Mouse (Mus musculus) splenic B cell, adult 2 months (primary cell): ENCODE measurements around the gene Tas2r115.
"Not testable (repeated sequence)": the region's sequence is repeated elsewhere in the genome, so short reads cannot be mapped to it uniquely, and the experiment has no call there.

Experiments used
- DNase-seq: peaks from one replicate; pipeline ENCODE4 v3.0.0-alpha.2; 2011; ENCODE audit warnings: low read depth, low spot score
- H3K27me3 ChIP-seq: 2 replicates; pipeline ENCODE4 v1.6.1; 2012; ENCODE audit warnings: mild to moderate bottlenecking, low read length, moderate library complexity, mixed read lengths; ENCODE audit not compliant: control insufficient read depth, poor library complexity, insufficient read depth, severe bottlenecking
- H3K36me3 ChIP-seq: 2 replicates; pipeline ENCODE4 v1.6.1; 2012; ENCODE audit warnings: mild to moderate bottlenecking, low read length, moderate library complexity, mixed read lengths; ENCODE audit not compliant: control insufficient read depth, poor library complexity, insufficient read depth, severe bottlenecking

The Tas2r115 gene

GRCm38 (mm10) chr6:132737935-132738334 is at the start of gene Tas2r115:
Gene Tas2r115, minus strand, starts transcription at chr6:132738035.
- DNase-seq, result no peak
- no peaks in the 10 kb centered on the region for H3K27me3 ChIP-seq
- H3K36me3 ChIP-seq, result no peaks in the 10 kb centered on the region

- Histone ChIP-seq H3K27me3 (no peaks in the 10 kb centered on the region), H3K36me3 (no peaks in the 10 kb centered on the region)
- no peak for DNase-seq
Observed at GRCm38 (mm10) chr6:132778062-132778461, 40.2 kb upstream of the Tas2r115 start, which contains the start of gene Tas2r136. Gene Tas2r136, minus strand, starts transcription at chr6:132778162.

- Histone ChIP-seq H3K36me3 (no peaks in the 10 kb centered on the region), H3K27me3 (no peaks in the 10 kb centered on the region)
- DNase-seq, result no peak
Observed at GRCm38 (mm10) chr6:132761831-132762230, 24.0 kb upstream of the Tas2r115 start, which contains the start of gene Tas2r102. Gene Tas2r102, plus strand, starts transcription at chr6:132762131.

- no peak for DNase-seq
- H3K27me3 ChIP-seq, result no peaks in the 10 kb centered on the region
- no peaks in the 10 kb centered on the region for H3K36me3 ChIP-seq
Observed at GRCm38 (mm10) chr6:132754430-132754829, 16.6 kb upstream of the Tas2r115 start, which contains the start of gene Tas2r124. Gene Tas2r124, plus strand, starts transcription at chr6:132754730.

- no peak for DNase-seq
- no peaks in the 10 kb centered on the region for H3K27me3 ChIP-seq
- no peaks in the 10 kb centered on the region for H3K36me3 ChIP-seq
Observed at GRCm38 (mm10) chr6:132750206-132750605, 12.4 kb upstream of the Tas2r115 start.

GRCm38 (mm10) chr6:132711828-132712227 is 26.0 kb downstream of the Tas2r115 start, which contains the start of gene Tas2r122:
Gene Tas2r122, minus strand, starts transcription at chr6:132711928.
- DNase-seq, result no peak
- H3K27me3 ChIP-seq, result no peaks in the 10 kb centered on the region
- H3K36me3 ChIP-seq, result no peaks in the 10 kb centered on the region

GRCm38 (mm10) chr6:132700907-132701306 is 36.9 kb downstream of the Tas2r115 start, which contains the start of gene Tas2r121:
Gene Tas2r121, minus strand, starts transcription at chr6:132701007.
- H3K36me3 ChIP-seq, result no peaks in the 10 kb centered on the region
- H3K27me3 ChIP-seq, result no peaks in the 10 kb centered on the region
- DNase-seq, result no peak

GRCm38 (mm10) chr6:132691596-132691995 is 46.2 kb downstream of the Tas2r115 start:
- H3K27me3 ChIP-seq, DNase-seq: not testable (repeated sequence)

More at GRCm38 (mm10) chr6:132691596-132691995, 46.2 kb downstream of the Tas2r115 start:
- H3K36me3 ChIP-seq, result not testable (repeated sequence)
